Mouse (Mus musculus): Measurements from ENCODE around the gene Tpm4. TPM values are rescaled to one million over a fixed set of nuclear protein-coding genes. Genes with fewer than 3 reads are reported as not detected.

Gene Tpm4
- polyA plus RNA-seq, 1 experiment from 2014 or later, result 927 TPM

- H3K9ac ChIP-seq (ENCODE audit: low read length), result peak overlapping the region; percentile 99
- peak overlapping the region; percentile 69 for H3K4me2 ChIP-seq (ENCODE audit: low read depth, low read length)
- H3K36me3 ChIP-seq (ENCODE audit: control insufficient read depth, insufficient read depth, low read length), result peaks cover 10% of the 10 kb centered on the region
- peak; percentile 72 for ATAC-seq (ENCODE audit: low read depth)
- peaks cover 33% of the 10 kb centered on the region for H3K4me1 ChIP-seq (replicated peaks; ENCODE audit: control insufficient read depth, insufficient read depth, low read length)
- no peaks in the 10 kb centered on the region for H3K9me3 ChIP-seq (ENCODE audit: control insufficient read depth, low read length)
- under 1% methylated on average over 57 of the region's 62 CpGs for WGBS
- H3K4me3 ChIP-seq (ENCODE audit: low read length), result peak overlapping the region; percentile 93
- H3K27me3 ChIP-seq (ENCODE audit: control insufficient read depth, insufficient read depth, low read depth, low read length), result no peaks in the 10 kb centered on the region
- H3K27ac ChIP-seq (ENCODE audit: low read length), result peak overlapping the region; percentile 100
Measured at GRCm38 (mm10) chr8:72135446-72136301, 899 bp downstream of the Tpm4 start.

GRCm38 (mm10) chr8:72136302-72136978, 1.7 kb downstream of the Tpm4 start:
- Histone ChIP-seq H3K4me3 (ENCODE audit: low read length) (peak overlapping the region; percentile 93), H3K27ac (ENCODE audit: low read length) (peak overlapping the region; percentile 100), H3K9me3 (ENCODE audit: control insufficient read depth, low read length) (no peaks in the 10 kb centered on the region), H3K4me1 (replicated peaks; ENCODE audit: control insufficient read depth, insufficient read depth, low read length) (peaks cover 33% of the 10 kb centered on the region), H3K9ac (ENCODE audit: low read length) (peak overlapping the region; percentile 99), H3K36me3 (ENCODE audit: control insufficient read depth, insufficient read depth, low read length) (peaks cover 17% of the 10 kb centered on the region), H3K27me3 (ENCODE audit: control insufficient read depth, insufficient read depth, low read depth, low read length) (no peaks in the 10 kb centered on the region), H3K4me2 (ENCODE audit: low read depth, low read length) (peak overlapping the region; percentile 69)
- peak; percentile 77 for ATAC-seq (ENCODE audit: low read depth)
- WGBS, result under 1% methylated on average over 18 of the region's 18 CpGs

DNA sequence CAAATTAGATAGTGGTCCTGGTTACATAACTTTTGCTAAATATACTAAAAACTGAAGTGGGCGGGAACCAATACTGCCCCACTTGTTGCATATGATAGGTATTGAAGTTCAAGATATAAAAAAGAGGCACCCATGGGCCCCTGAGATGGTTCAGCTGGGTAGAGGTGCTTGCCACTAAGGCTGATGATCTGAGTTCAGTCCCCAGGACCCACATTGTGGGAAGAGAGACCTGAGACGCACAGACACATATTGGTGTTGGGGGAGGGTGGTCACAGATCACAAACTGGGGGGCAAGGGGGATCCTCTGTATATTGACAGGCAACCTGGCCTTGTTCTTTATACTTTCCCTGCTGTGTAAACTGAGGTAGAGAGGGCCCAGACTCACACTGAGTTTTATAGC, 2.7 kb downstream of the Tpm4 start:
- H3K27me3 ChIP-seq (ENCODE audit: control insufficient read depth, insufficient read depth, low read depth, low read length), result no peaks in the 10 kb centered on the region
- WGBS, result 85% methylated on average over 2 of the region's 2 CpGs
- ATAC-seq (ENCODE audit: low read depth), result no peak
- H3K4me1 ChIP-seq (replicated peaks; ENCODE audit: control insufficient read depth, insufficient read depth, low read length), result peaks cover 32% of the 10 kb centered on the region
- H3K4me3 ChIP-seq (ENCODE audit: low read length), result peak overlapping the region; percentile 93
- peak overlapping the region; percentile 54; the same call in 1 of the 2 replicates for H3K9ac ChIP-seq (ENCODE audit: low read length)
- H3K27ac ChIP-seq (ENCODE audit: low read length), result peak overlapping the region; percentile 100; the same call in 1 of the 2 replicates
- no peaks in the 10 kb centered on the region for H3K9me3 ChIP-seq (ENCODE audit: control insufficient read depth, low read length)
- peak overlapping the region; percentile 69 for H3K4me2 ChIP-seq (ENCODE audit: low read depth, low read length)
- peaks cover 24% of the 10 kb centered on the region for H3K36me3 ChIP-seq (ENCODE audit: control insufficient read depth, insufficient read depth, low read length)

DNA sequence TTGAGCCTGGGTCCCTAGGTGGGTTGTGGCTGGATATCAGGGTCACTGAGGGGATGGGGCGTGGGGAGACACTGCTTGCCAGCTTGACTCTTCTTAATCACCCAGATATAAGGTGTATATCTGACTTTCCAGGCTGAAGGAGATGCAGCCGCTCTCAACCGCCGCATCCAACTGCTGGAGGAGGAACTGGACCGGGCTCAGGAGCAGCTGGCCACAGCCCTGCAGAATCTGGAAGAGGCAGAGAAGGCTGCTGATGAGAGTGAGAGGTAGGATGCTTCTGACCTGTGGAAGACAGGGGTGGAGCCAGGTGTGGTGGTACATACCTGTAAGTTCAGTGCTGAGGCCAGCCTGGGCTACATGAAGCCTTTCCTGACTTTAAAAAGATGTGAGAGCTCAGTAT, 3.7 kb downstream of the Tpm4 start:
- no peak overlapping the region for H3K27ac ChIP-seq (ENCODE audit: low read length)
- H3K9me3 ChIP-seq (ENCODE audit: control insufficient read depth, low read length), result no peaks in the 10 kb centered on the region
- H3K36me3 ChIP-seq (ENCODE audit: control insufficient read depth, insufficient read depth, low read length), result peaks cover 33% of the 10 kb centered on the region
- ATAC-seq (ENCODE audit: low read depth), result no peak
- no peak overlapping the region for H3K4me3 ChIP-seq (ENCODE audit: low read length)
- H3K27me3 ChIP-seq (ENCODE audit: control insufficient read depth, insufficient read depth, low read depth, low read length), result no peaks in the 10 kb centered on the region
- no peak overlapping the region for H3K4me2 ChIP-seq (ENCODE audit: low read depth, low read length)
- H3K9ac ChIP-seq (ENCODE audit: low read length), result no peak overlapping the region
- peaks cover 22% of the 10 kb centered on the region for H3K4me1 ChIP-seq (replicated peaks; ENCODE audit: control insufficient read depth, insufficient read depth, low read length)
- WGBS, result 93% methylated on average over 5 of the region's 5 CpGs

DNA sequence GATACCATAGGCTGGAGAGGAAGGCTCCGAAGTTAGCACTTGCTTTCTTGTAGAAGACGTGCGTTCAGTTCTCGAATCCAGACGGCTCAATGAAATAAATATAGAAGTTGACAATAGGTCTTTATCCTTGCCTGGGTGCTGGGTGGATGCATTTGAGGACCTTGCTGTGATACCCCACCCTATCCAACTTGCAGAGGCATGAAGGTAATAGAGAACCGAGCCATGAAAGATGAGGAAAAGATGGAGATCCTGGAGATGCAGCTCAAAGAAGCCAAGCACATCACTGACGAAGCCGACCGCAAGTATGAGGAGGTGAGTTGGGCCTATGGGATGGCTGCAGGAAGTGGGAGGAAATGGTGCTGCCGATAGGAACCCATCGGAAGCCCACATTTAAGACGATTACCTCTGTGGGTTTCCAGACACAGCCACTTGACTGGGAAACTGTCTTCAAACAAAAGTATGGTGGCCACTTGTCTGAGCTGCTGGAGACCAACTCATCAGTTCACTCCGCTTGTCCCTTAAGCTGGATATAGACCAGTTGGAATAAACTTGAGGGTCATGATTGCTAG, 8.6 kb downstream of the Tpm4 start:
- no peak overlapping the region for H3K4me3 ChIP-seq (ENCODE audit: low read length)
- no peaks in the 10 kb centered on the region for H3K4me1 ChIP-seq (replicated peaks; ENCODE audit: control insufficient read depth, insufficient read depth, low read length)
- H3K27me3 ChIP-seq (ENCODE audit: control insufficient read depth, insufficient read depth, low read depth, low read length), result no peaks in the 10 kb centered on the region
- 91% methylated on average over 13 of the region's 13 CpGs for WGBS
- H3K9ac ChIP-seq (ENCODE audit: low read length), result no peak overlapping the region
- H3K36me3 ChIP-seq (ENCODE audit: control insufficient read depth, insufficient read depth, low read length), result peaks cover 73% of the 10 kb centered on the region
- ATAC-seq (ENCODE audit: low read depth), result no peak
- no peak overlapping the region for H3K27ac ChIP-seq (ENCODE audit: low read length)
- H3K4me2 ChIP-seq (ENCODE audit: low read depth, low read length), result no peak overlapping the region
- H3K9me3 ChIP-seq (ENCODE audit: control insufficient read depth, low read length), result no peaks in the 10 kb centered on the region

DNA sequence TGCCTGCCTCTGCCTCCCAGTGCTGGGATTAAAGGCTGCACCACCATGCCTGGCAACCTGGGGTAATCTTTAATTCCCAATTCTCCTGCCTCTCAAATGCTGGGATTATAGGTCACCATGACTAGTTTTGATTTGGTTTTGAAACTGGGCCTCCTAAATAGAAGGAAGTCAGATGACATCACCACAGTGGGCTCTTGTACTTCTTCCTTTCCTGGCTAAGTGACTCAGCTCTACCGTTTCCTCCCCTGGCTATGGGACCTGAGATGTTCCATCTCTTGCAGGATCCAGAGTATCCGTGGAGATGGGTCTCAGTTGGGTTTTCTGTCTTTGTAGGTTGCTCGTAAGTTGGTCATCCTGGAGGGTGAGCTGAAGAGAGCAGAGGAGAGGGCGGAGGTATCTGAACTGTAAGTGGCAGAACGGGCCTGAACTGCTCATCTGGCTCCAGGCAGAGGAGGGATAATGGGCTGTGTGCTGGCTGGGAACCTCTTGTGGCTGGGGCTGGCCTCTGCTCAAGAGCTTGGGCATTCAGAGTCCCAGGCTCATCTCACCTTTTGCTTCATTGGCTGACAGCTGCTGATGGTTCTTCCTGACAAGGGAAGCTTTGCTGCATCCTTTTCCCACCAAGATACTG, 9.7 kb downstream of the Tpm4 start:
- WGBS, result 86% methylated on average over 5 of the region's 5 CpGs
- Histone ChIP-seq H3K27me3 (ENCODE audit: control insufficient read depth, insufficient read depth, low read depth, low read length) (no peaks in the 10 kb centered on the region), H3K4me2 (ENCODE audit: low read depth, low read length) (no peak overlapping the region), H3K4me1 (replicated peaks; ENCODE audit: control insufficient read depth, insufficient read depth, low read length) (no peaks in the 10 kb centered on the region), H3K9ac (ENCODE audit: low read length) (no peak overlapping the region), H3K27ac (ENCODE audit: low read length) (no peak overlapping the region), H3K4me3 (ENCODE audit: low read length) (no peak overlapping the region), H3K36me3 (ENCODE audit: control insufficient read depth, insufficient read depth, low read length) (peaks cover 69% of the 10 kb centered on the region), H3K9me3 (ENCODE audit: control insufficient read depth, low read length) (no peaks in the 10 kb centered on the region)
- no peak for ATAC-seq (ENCODE audit: low read depth)

DNA sequence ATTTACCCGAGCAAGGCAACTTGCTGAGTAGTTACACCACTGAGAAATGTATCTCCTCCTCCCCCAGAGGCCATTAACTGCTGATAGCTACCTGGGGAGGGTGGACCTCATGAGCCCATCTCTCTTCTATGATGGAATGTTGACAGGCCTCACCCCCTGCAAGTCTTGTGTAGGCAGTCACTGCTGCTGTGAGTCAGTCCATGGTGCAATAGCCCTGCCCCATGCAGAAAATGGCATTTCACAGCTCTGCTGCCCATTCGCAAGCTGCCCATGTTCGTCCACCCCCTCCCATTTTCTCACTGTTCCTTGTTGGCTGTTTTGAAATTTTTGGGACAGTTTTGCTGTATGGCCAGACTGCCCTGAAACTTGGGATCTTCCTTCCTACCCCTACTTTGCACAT, 10.7 kb downstream of the Tpm4 start:
- no peaks in the 10 kb centered on the region for H3K4me1 ChIP-seq (replicated peaks; ENCODE audit: control insufficient read depth, insufficient read depth, low read length)
- no peaks in the 10 kb centered on the region for H3K9me3 ChIP-seq (ENCODE audit: control insufficient read depth, low read length)
- H3K4me3 ChIP-seq (ENCODE audit: low read length), result no peak overlapping the region
- H3K27me3 ChIP-seq (ENCODE audit: control insufficient read depth, insufficient read depth, low read depth, low read length), result no peaks in the 10 kb centered on the region
- WGBS, result 84% methylated on average over 3 of the region's 3 CpGs
- no peak overlapping the region for H3K9ac ChIP-seq (ENCODE audit: low read length)
- H3K27ac ChIP-seq (ENCODE audit: low read length), result no peak overlapping the region
- peaks cover 77% of the 10 kb centered on the region for H3K36me3 ChIP-seq (ENCODE audit: control insufficient read depth, insufficient read depth, low read length)
- ATAC-seq (ENCODE audit: low read depth), result no peak
- H3K4me2 ChIP-seq (ENCODE audit: low read depth, low read length), result no peak overlapping the region

DNA sequence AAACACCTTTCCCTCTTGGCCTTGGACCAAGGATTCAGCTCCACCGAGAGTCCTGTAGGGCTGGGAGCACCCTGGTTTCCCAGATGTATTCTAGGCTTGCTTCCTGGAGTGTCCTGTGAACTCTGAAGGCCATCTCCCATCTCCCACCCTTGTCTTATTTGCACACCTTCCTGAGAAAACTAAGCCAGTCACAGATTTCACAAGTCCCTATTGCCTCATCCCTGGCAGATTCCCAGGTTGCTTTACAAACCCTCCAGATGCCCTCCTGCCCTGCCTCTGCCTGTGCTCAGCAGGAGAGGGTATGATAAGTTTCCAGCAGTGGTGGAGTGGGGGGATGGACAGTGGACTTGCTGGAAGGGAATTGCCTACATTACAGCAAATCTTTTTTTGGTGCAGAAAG, 11.3 kb downstream of the Tpm4 start:
- no peaks in the 10 kb centered on the region for H3K9me3 ChIP-seq (ENCODE audit: control insufficient read depth, low read length)
- no peaks in the 10 kb centered on the region for H3K27me3 ChIP-seq (ENCODE audit: control insufficient read depth, insufficient read depth, low read depth, low read length)
- H3K27ac ChIP-seq (ENCODE audit: low read length), result no peak overlapping the region
- WGBS, result 71% methylated on average over 1 of the region's 1 CpGs
- H3K9ac ChIP-seq (ENCODE audit: low read length), result no peak overlapping the region
- peaks cover 74% of the 10 kb centered on the region for H3K36me3 ChIP-seq (ENCODE audit: control insufficient read depth, insufficient read depth, low read length)
- no peak overlapping the region for H3K4me2 ChIP-seq (ENCODE audit: low read depth, low read length)
- H3K4me3 ChIP-seq (ENCODE audit: low read length), result no peak overlapping the region
- ATAC-seq (ENCODE audit: low read depth), result peak; percentile 24; the same call in 1 of the 2 replicates
- H3K4me1 ChIP-seq (replicated peaks; ENCODE audit: control insufficient read depth, insufficient read depth, low read length), result no peaks in the 10 kb centered on the region

DNA sequence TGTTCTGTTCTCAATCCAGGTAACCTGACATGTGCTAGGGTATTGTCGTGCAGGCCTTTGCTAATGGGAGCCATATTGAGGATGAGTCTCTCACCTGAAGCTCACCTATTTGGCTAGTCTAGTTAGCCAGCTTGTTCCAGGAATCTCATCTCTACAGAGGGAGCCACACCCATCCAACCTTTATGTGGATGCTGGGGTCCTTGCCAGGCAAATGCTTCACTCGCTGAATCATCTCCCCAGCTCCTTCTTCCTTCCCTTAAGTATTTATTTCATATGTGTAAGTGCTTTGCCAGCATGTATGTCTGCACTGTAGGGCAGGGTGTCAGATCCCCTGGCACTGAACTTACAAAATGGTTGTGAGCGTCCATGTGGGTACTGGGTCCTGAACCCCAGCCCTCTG, 11.8 kb downstream of the Tpm4 start:
- Histone ChIP-seq H3K27me3 (ENCODE audit: control insufficient read depth, insufficient read depth, low read depth, low read length) (no peaks in the 10 kb centered on the region), H3K27ac (ENCODE audit: low read length) (no peak overlapping the region), H3K9me3 (ENCODE audit: control insufficient read depth, low read length) (no peaks in the 10 kb centered on the region), H3K4me3 (ENCODE audit: low read length) (no peak overlapping the region), H3K9ac (ENCODE audit: low read length) (no peak overlapping the region), H3K4me2 (ENCODE audit: low read depth, low read length) (no peak overlapping the region), H3K4me1 (replicated peaks; ENCODE audit: control insufficient read depth, insufficient read depth, low read length) (no peaks in the 10 kb centered on the region), H3K36me3 (ENCODE audit: control insufficient read depth, insufficient read depth, low read length) (peaks cover 73% of the 10 kb centered on the region)
- WGBS, result 78% methylated on average over 3 of the region's 3 CpGs
- no peak for ATAC-seq (ENCODE audit: low read depth)

Data from lung, embryonic 16.5 days (tissue).